Mouse (Mus musculus): ENCODE results near the gene Gm26741.

Gene Gm26741

GRCm38 (mm10) chr10:52388922-52389430, 30.4 kb downstream of the Gm26741 start, which contains the start of gene Nepn:
Gene Nepn, plus strand, starts transcription at chr10:52388972.
- in situ Hi-C loops (cut with MboI) = loop anchor here (25.0 kb wide), 2 partner anchors 152 to 927 kb away; partner anchors contain the start of gene Dcbld1

DNA sequence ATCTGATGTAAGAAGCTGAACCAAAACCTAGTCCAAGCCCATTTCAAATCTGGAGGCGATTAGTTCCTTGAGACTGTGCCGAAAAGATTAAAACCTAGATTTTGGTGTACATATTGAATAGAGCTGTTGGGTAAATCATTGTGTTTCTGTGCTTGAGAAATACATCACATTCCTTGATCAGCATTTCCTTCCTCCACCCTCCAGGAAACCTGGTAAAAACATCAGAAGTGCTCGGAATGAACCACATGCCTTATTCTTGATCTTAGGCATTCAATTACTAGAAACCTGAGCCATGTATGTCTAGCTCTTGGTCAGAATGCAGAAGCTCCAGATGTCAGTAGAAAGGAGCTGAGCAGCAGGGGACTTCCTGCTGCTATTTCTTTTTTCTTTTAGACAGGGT, 30.9 kb downstream of the Gm26741 start:
- in situ Hi-C loops (cut with MboI) = loop anchor here (25.0 kb wide), 2 partner anchors 152 to 927 kb away; partner anchors contain the start of gene Dcbld1

DNA sequence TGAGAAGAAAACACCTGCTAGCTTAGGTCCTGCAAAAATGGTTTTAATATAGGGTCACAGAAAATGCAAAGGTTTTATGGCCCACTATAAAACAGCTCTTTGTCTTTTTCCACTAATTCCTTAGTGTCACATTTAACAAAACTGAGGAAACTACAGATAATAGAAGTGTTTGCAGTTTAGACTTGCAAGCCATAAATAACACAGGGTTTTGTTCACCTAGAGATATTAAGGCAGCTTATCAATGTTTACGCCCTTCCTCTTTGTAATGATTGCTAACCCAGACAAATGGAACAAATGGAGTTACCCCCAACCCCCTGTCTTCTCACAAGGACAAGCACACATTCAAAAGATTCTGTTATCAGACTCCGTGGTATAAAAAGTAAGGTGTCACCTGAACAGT, 32.6 kb downstream of the Gm26741 start:
- in situ Hi-C loops (cut with MboI) = loop anchor here (25.0 kb wide), 2 partner anchors 154 to 929 kb away; partner anchors contain the start of gene Dcbld1

DNA sequence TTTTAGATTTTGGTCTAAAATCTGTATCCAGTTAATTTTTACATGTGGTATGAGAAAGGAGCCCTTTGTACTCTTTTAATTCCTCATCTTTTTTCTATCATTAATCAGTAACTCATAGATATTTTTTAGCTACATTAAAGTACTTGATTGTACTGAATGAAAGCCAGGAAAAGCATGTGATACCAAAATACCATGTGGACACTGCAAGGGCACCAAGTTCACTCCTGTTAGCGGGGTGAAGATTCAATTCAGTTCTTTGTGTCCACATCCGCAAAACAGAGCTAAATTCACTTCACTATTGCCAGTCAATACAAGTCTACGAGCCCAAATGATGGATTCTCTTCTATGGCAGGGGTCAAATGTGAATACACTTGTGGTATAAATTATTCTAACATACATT, 38.1 kb downstream of the Gm26741 start:
- in situ Hi-C loops (cut with MboI) = loop anchor here (25.0 kb wide), 2 partner anchors 159 to 934 kb away; partner anchors contain the start of gene Dcbld1

DNA sequence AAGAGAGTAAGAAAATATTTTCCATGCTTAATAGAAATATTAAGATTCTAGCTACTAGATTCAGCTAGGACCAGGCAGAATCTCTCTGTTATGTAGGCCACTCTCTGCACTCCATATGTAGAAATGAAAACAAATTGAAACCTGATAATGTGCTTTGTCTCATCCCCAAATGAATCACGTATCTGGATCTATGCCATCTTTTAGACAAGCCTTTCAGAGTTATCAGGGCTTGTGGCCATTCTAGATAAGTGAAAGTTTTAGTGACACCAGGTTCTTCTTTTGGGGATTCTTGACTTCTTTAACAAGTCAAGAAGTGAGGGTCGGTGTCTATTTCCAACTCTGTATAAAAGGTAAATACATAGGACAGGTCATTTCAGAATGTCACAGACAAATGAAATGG, 40.1 kb downstream of the Gm26741 start:
- in situ Hi-C loops (cut with MboI) = loop anchor here (25.0 kb wide), 2 partner anchors 161 to 936 kb away; partner anchors contain the start of gene Dcbld1

DNA sequence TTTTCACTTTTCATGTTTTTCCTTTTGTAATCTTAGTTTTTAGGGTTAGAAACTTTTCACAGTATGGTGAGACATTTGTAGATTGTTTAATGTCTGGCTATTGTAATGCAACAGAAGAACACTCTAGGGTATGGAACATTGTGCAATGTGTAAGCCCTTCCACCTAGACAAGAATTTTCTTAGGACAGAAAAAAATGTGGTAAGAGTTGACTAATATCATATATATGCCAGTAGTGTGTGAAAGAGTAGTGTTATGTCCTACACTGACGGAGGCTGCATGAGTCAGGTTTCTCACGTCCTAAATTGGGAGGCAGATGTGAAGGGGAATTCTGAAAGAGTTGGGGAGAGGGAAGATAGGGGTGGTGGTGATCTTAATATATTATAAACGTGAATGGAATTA, 41.2 kb downstream of the Gm26741 start:
- in situ Hi-C loops (cut with MboI) = loop anchor here (25.0 kb wide), 2 partner anchors 162 to 937 kb away; partner anchors contain the start of gene Dcbld1

DNA sequence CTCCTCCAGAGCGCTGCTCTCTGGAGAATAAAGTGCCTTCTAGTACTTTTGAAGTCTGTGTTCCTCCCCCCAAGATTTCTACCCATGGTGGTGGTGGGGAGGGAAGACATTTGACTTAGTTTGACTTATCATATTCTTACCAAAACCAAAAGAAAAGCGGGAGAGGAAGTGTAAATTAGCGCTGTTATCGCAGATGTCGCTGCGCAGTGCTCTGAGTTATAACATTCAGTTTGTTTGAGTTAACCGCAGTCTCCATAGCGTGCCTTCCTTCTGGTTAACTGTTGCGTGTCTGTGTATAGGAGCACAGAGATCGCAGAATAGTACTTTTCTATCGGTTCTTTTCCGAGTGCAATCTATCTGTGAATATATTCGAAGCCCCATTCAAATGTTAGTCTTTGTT, 46.6 kb downstream of the Gm26741 start:
- in situ Hi-C loops (cut with MboI) = no loop called here

- in situ Hi-C loops (cut with MboI) = no loop called here
These were observed 49.0 kb downstream of the Gm26741 start for GRCm38 (mm10) chr10:52407526-52407925.

Measured in mature B cell (primary cell).